In the genomic region with DNA sequence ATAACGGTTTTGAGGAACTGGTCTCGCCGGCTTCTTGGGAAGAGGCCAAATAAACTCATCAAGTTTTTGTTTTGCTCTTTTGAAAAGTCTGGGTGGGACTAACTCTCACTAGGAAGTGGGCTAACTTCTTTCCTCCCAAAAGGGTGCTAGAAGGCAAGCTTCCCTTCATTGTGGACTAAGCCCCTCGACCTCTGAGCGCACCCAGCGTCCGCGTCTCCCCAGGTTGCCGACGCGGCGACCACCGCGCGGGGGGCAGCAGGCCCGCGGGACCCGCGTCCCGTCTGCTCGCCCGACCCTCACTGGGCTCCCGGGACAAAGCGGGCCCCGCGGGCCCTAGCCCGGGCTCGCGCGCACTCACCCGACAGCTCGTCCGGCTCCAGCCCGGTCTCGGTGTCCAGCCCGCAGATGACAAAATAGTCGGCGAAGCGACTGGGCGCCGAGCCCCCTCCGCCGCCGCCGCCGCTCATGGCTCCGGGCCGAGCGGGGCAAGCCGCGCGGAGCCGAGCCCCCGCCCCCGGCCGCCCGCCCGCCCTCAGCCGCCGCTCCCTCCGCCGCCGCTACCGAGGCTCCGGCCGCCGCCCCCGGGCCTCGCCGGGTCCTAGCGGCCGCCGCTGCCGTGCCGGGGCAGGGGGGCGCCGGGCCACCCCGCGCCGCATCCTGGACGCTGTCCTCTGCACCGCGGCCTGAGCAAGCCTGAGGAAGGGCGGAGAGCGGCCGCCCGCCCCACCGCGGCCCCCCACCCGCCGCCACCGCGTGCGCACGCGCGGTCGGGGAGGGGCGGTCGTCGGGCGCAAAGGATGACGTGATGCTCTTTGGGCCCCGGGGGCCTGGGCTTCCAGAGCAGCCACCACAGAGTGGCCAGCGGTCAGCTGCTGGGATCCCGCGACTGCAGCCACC, we compare ENCODE assay signal across 8 mouse cellular contexts. TPM values are rescaled to one million over a fixed set of nuclear protein-coding genes. Genes with fewer than 3 reads are reported as not detected.
DNase-seq lines count a peak whose midpoint lies in the region; ATAC-seq and TF ChIP-seq lines count a peak whose summit lies in the region.

A gene (minus strand): TSS at position 755 of the 897 bp plus-strand sequence.

- TF ChIP-seq CTCF in bone marrow macrophage, adult 2 months (IDR thresholded peaks at IDR 0.05; ENCODE audit: low read depth, low read length) = no peak
- no peak for TF ChIP-seq CTCF in embryonic fibroblast, embryonic 13.5 days (IDR thresholded peaks at IDR 0.05; ENCODE audit: borderline replicate concordance, insufficient read depth, low read length)

- peak within 1 kb of the TSS; percentile 89 for H3K4me2 ChIP-seq in heart, embryonic 11.5 days
- peak within 1 kb of the TSS; percentile 62 for H3K4me2 ChIP-seq in kidney, embryonic 15.5 days
- H3K4me2 ChIP-seq in liver, embryonic 11.5 days = peak within 1 kb of the TSS; percentile 65
- H3K4me2 ChIP-seq in myocyte (ENCODE audit: low read depth) = peak within 1 kb of the TSS; percentile 84

- peak within 1 kb of the TSS; percentile 92 for H3K27ac ChIP-seq in bone marrow macrophage, adult 2 months (ENCODE audit: insufficient read depth, low read depth, low read length)
- peak within 1 kb of the TSS; percentile 12 for H3K27ac ChIP-seq in embryonic fibroblast, embryonic 13.5 days (ENCODE audit: insufficient read depth, low read length)
- peak within 1 kb of the TSS; percentile 90 for H3K27ac ChIP-seq in heart, embryonic 11.5 days (ENCODE audit: low read depth, low read length)
- peak within 1 kb of the TSS; percentile 90 for H3K27ac ChIP-seq in kidney, embryonic 15.5 days
- peak within 1 kb of the TSS; percentile 80 for H3K27ac ChIP-seq in liver, embryonic 11.5 days (ENCODE audit: low read depth, low read length)

- peak; percentile 77 for DNase-seq in A20 (ENCODE audit: low read depth, low spot score)
- DNase-seq in liver, embryonic 11.5 days (ENCODE audit: low spot score) = peak; percentile 82
- peak; percentile 68 for DNase-seq in splenic B cell, adult 2 months (ENCODE audit: low read depth, low spot score)

- H3K9me3 ChIP-seq in heart, embryonic 11.5 days (replicated peaks; ENCODE audit: control insufficient read depth, low read length) = no peaks in the 10 kb centered on the region; the same call in 1 of the 2 replicates
- H3K9me3 ChIP-seq in kidney, embryonic 15.5 days (replicated peaks) = no peaks in the 10 kb centered on the region; the same call in 1 of the 2 replicates
- no peaks in the 10 kb centered on the region for H3K9me3 ChIP-seq in liver, embryonic 11.5 days (ENCODE audit: control insufficient read depth, low read length)

- peaks cover 13% of the 10 kb centered on the region for H3K4me1 ChIP-seq in bone marrow macrophage, adult 2 months (ENCODE audit: control insufficient read depth, insufficient read depth, low read length)
- peaks cover 7% of the 10 kb centered on the region; the same call in 1 of the 2 replicates for H3K4me1 ChIP-seq in embryonic fibroblast, embryonic 13.5 days (ENCODE audit: control insufficient read depth, insufficient read depth, low read length)
- H3K4me1 ChIP-seq in heart, embryonic 11.5 days (ENCODE audit: control insufficient read depth, insufficient read depth, low read length) = peaks cover 20% of the 10 kb centered on the region
- peaks cover 37% of the 10 kb centered on the region for H3K4me1 ChIP-seq in kidney, embryonic 15.5 days
- peaks cover 16% of the 10 kb centered on the region for H3K4me1 ChIP-seq in liver, embryonic 11.5 days (replicated peaks; ENCODE audit: control insufficient read depth, insufficient read depth, low read length)

- WGBS in heart, embryonic 11.5 days (ENCODE audit: insufficient replicate concordance) = under 1% methylated on average over 72 of the region's 107 CpGs
- under 1% methylated on average over 75 of the region's 107 CpGs for whole genome bisulfite sequencing in kidney, embryonic 15.5 days
- under 1% methylated on average over 92 of the region's 107 CpGs for WGBS in liver, embryonic 11.5 days

- peak within 1 kb of the TSS; percentile 95 for H3ac ChIP-seq in myocyte (ENCODE audit: control insufficient read depth, insufficient read length)

- no peaks in the 10 kb centered on the region for H3K36me3 ChIP-seq in heart, embryonic 11.5 days (ENCODE audit: control insufficient read depth, insufficient read depth, low read length)
- no peaks in the 10 kb centered on the region for H3K36me3 ChIP-seq in kidney, embryonic 15.5 days
- H3K36me3 ChIP-seq in liver, embryonic 11.5 days (ENCODE audit: control insufficient read depth, insufficient read depth, low read length) = no peaks in the 10 kb centered on the region
- no peaks in the 10 kb centered on the region for H3K36me3 ChIP-seq in myocyte (ENCODE audit: control insufficient read depth, insufficient read depth)
- H3K36me3 ChIP-seq in splenic B cell, adult 2 months (ENCODE audit: control insufficient read depth, insufficient read depth, low read length, poor library complexity, severe bottlenecking) = no peaks in the 10 kb centered on the region

- ATAC-seq in heart, embryonic 11.5 days (replicated peaks; ENCODE audit: insufficient number of reproducible peaks, low FRiP score, low TSS enrichment) = peak; percentile 92
- ATAC-seq in kidney, embryonic 15.5 days (replicated peaks; ENCODE audit: low FRiP score) = peak; percentile 95
- ATAC-seq in liver, embryonic 11.5 days (replicated peaks; ENCODE audit: low FRiP score) = peak; percentile 89

- TF ChIP-seq POLR2A in bone marrow macrophage, adult 2 months (IDR thresholded peaks at IDR 0.05; ENCODE audit: borderline replicate concordance, low read depth, low read length) = no peak
- TF ChIP-seq POLR2A in embryonic fibroblast, embryonic 13.5 days (IDR thresholded peaks at IDR 0.05; ENCODE audit: low read depth, low read length) = peak; percentile 93; the same call in 1 of the 2 replicates
- peak; percentile 77 for TF ChIP-seq POLR2A in myocyte (IDR thresholded peaks at IDR 0.05; ENCODE audit: insufficient read length, low read depth)

- H3K27me3 ChIP-seq in heart, embryonic 11.5 days (ENCODE audit: control insufficient read depth, insufficient read depth, low read length) = no peaks in the 10 kb centered on the region
- no peaks in the 10 kb centered on the region for H3K27me3 ChIP-seq in kidney, embryonic 15.5 days
- H3K27me3 ChIP-seq in liver, embryonic 11.5 days (replicated peaks; ENCODE audit: control insufficient read depth, insufficient read depth, low read length) = no peaks in the 10 kb centered on the region
- H3K27me3 ChIP-seq in myocyte (ENCODE audit: control insufficient read depth, insufficient read depth, insufficient read length) = no peaks in the 10 kb centered on the region
- H3K27me3 ChIP-seq in splenic B cell, adult 2 months (ENCODE audit: control insufficient read depth, insufficient read depth, low read length, poor library complexity, severe bottlenecking) = no peaks in the 10 kb centered on the region

- peaks cover 48% of the 10 kb centered on the region for H3K79me2 ChIP-seq in myocyte (ENCODE audit: control insufficient read depth, insufficient read depth)

- peak within 1 kb of the TSS; percentile 95 for H3K9ac ChIP-seq in heart, embryonic 11.5 days (ENCODE audit: low read depth, low read length)
- peak within 1 kb of the TSS; percentile 91 for H3K9ac ChIP-seq in kidney, embryonic 15.5 days
- H3K9ac ChIP-seq in liver, embryonic 11.5 days (ENCODE audit: low read depth, low read length) = peak within 1 kb of the TSS; percentile 88

- peak within 1 kb of the TSS; percentile 67 for H3K4me3 ChIP-seq in bone marrow macrophage, adult 2 months (ENCODE audit: insufficient read depth, low read length)
- H3K4me3 ChIP-seq in embryonic fibroblast, embryonic 13.5 days (ENCODE audit: insufficient read depth, low read length) = peak within 1 kb of the TSS; percentile 95
- peak within 1 kb of the TSS; percentile 92 for H3K4me3 ChIP-seq in heart, embryonic 11.5 days (ENCODE audit: low read depth, low read length)
- peak within 1 kb of the TSS; percentile 73 for H3K4me3 ChIP-seq in kidney, embryonic 15.5 days (replicated peaks)
- H3K4me3 ChIP-seq in liver, embryonic 11.5 days (ENCODE audit: low read depth, low read length) = peak within 1 kb of the TSS; percentile 83
- H3K4me3 ChIP-seq in myocyte = peak within 1 kb of the TSS; percentile 72

TF ChIP-seq in myocyte, 11 proteins besides CTCF, POLR2A, EP300 and RAD21:
- TF ChIP-seq MYOD1 (IDR thresholded peaks at IDR 0.05; ENCODE audit: control insufficient read depth in 1 of 3, insufficient read length in 2 of 3, low read depth in 2 of 3) = peak in 1 of 3 experiments; percentile 49
- no peak for TF ChIP-seq SRF (IDR thresholded peaks at IDR 0.05; ENCODE audit: control insufficient read depth, insufficient read length, low read depth)
- peak in 2 of 3 experiments; percentile 21 to 42 for TF ChIP-seq MYOG (IDR thresholded peaks at IDR 0.05; ENCODE audit: control insufficient read depth in 1 of 3, insufficient read depth in 1 of 3, insufficient read length in 2 of 3, low read depth in 2 of 3)
- TF ChIP-seq POLR2AphosphoS2 (IDR thresholded peaks at IDR 0.05; ENCODE audit: insufficient read length, low read depth) = peak; percentile 87

RNA-seq across cellular contexts. Expression of the gene that starts here (rescaled TPM):
- 159 and 160 TPM in 2 replicates for polyA plus RNA-seq in bone marrow macrophage, adult 2 months (2012; ENCODE audit: insufficient read depth, insufficient read length, missing spikeins)
- polyA plus RNA-seq in embryonic fibroblast, embryonic 13.5 days (2011; ENCODE audit: insufficient read length, low read depth, missing spikeins) = 103 and 119 TPM in 2 replicates
- 45.8 and 50.6 TPM in 2 replicates for polyA plus RNA-seq in heart, embryonic 11.5 days (2014; fragmentation: Nextera tagmentation; extraction: Ambion mirVana)
- 31.4 and 31.6 TPM in 2 replicates for polyA plus RNA-seq in kidney, embryonic 15.5 days (2015; fragmentation: Nextera tagmentation; extraction: Ambion mirVana)
- 21.8 and 26.7 TPM in 2 replicates for polyA plus RNA-seq in liver, embryonic 11.5 days (2014; fragmentation: Nextera tagmentation; extraction: Ambion mirVana)
- 54.0 TPM for polyA plus RNA-seq in myocyte (2012; fragmentation: generic; extraction: Trizol)

Comparison
In these comparisons a context has a peak if more than half of its experiments do, and no peak if none do; other contexts are left out.
1. Peak in every context shown above with its lines: DNase-seq, ATAC-seq, H3K4me3 ChIP-seq and H3K27ac ChIP-seq.
2. H3K27ac ChIP-seq: peak in every context shown above with its lines; median percentile 92 in bone marrow macrophage, adult 2 months; 90 in heart, embryonic 11.5 days; 90 in kidney, embryonic 15.5 days; 80 in liver, embryonic 11.5 days; 12 in embryonic fibroblast, embryonic 13.5 days.